Mouse (Mus musculus) embryonic facial prominence, embryonic 14.5 days (tissue): Measurements from ENCODE around the gene Zbtb20. TPM values are rescaled to one million over a fixed set of nuclear protein-coding genes. Genes with fewer than 3 reads are reported as not detected.

Experiments
- ATAC-seq: fragments of 200-750 bp; cut with Nextera tagmentation; 2 replicates; pipeline ENCODE4 v1.8.0; 2017; ENCODE audit warnings: low read depth, moderate number of reproducible peaks, moderate TSS enrichment
- DNase-seq: peaks from one replicate; pipeline ENCODE4 v3.0.0-alpha.2; 2015; ENCODE audit warnings: low spot score
- H3K27ac ChIP-seq: fragments of 300-500 bp; sonication (generic); replicated peaks from 2 replicates; pipeline ENCODE4 v1.5.1; 2014; ENCODE audit warnings: low read depth, mild to moderate bottlenecking, low read length, moderate library complexity
- H3K27me3 ChIP-seq: fragments of 300-500 bp; sonication (generic); replicated peaks from 2 replicates; pipeline ENCODE4 v1.6.1; 2014; ENCODE audit warnings: low read length; ENCODE audit not compliant: control insufficient read depth, insufficient read depth
- H3K36me3 ChIP-seq: fragments of 300-500 bp; sonication (generic); 2 replicates; pipeline ENCODE4 v1.6.1; 2014; ENCODE audit warnings: low read length, mixed read lengths; ENCODE audit not compliant: control insufficient read depth, insufficient read depth
- H3K4me1 ChIP-seq: fragments of 300-500 bp; sonication (generic); 2 replicates; pipeline ENCODE4 v1.6.1; 2014; ENCODE audit warnings: antibody characterized with exemption, low read length; ENCODE audit not compliant: control insufficient read depth, insufficient read depth
- H3K4me2 ChIP-seq: fragments of 300-500 bp; sonication (generic); 2 replicates; pipeline ENCODE4 v1.6.1; 2014; ENCODE audit warnings: low read depth, mild to moderate bottlenecking, low read length, moderate library complexity, mixed read lengths
- H3K4me3 ChIP-seq: fragments of 300-500 bp; sonication (generic); 2 replicates; pipeline ENCODE4 v1.5.1; 2014; ENCODE audit warnings: low read depth, mild to moderate bottlenecking, low read length
- H3K9ac ChIP-seq: fragments of 300-500 bp; sonication (generic); 2 replicates; pipeline ENCODE4 v1.6.1; 2014; ENCODE audit warnings: low read depth, mild to moderate bottlenecking, low read length, moderate library complexity, mixed read lengths
- H3K9me3 ChIP-seq: fragments of 300-500 bp; sonication (generic); 2 replicates; pipeline ENCODE4 v1.6.1; 2016; ENCODE audit warnings: low read length; ENCODE audit not compliant: control insufficient read depth
- WGBS: fragments of 180-500 bp; shearing (Covaris S2); extraction: QIAGEN DNeasy Blood & Tissue Kit; methylation state at CpG from one replicate; pipeline ENCODE4 v1.1.7; 2014; 5-methylcytosine and 5-hydroxymethylcytosine counted together
- polyA plus RNA-seq: library from polyadenylated mRNA; unstranded; fragments of >200 nt; fragmentation: Nextera tagmentation; extraction: Ambion mirVana; gene quantifications from 2 replicates; pipeline ENCODE4 v1.2.1, GENCODE M21; 2014

Zbtb20 gene
- polyA plus RNA-seq, 1 experiment from 2014 or later, result 20.6 TPM

GRCm38 (mm10) chr16:43457814-43458213 is 582.1 kb downstream of the Zbtb20 start:
- 77% methylated on average over 8 of the region's 8 CpGs for WGBS
- Histone ChIP-seq H3K9ac (no peak overlapping the region), H3K4me3 (no peak overlapping the region), H3K9me3 (no peaks in the 10 kb centered on the region), H3K4me1 (peaks cover 1% of the 10 kb centered on the region; the same call in 1 of the 2 replicates), H3K36me3 (no peaks in the 10 kb centered on the region), H3K4me2 (no peak overlapping the region), H3K27me3 (no peaks in the 10 kb centered on the region), H3K27ac (no peak overlapping the region)
- DNase-seq (no peak), ATAC-seq (no peak)

DNA sequence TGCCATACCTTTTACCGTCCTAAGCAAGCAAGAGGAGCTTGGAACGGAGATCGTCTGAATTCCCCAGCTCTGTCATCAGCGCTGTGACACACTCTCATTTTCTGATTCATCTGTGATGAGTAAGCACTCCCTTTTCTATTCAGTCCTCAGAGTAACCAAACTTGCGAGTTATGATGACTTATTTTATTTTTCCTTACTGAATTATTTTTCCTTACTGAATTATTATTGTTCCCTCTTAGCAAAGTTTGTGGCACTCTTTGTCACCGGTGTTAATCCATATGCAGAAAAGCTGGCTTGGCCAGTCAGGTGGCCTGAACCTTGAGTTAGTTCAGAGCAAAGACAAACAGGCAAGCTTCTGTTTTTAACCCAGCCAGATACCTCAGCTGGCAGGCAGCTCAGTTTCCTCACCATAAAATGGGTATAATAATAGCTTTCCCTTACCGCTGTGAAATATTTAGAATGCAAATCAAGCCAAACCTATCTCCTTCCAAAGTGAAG is 583.1 kb downstream of the Zbtb20 start:
- H3K9ac ChIP-seq, result no peak overlapping the region
- WGBS, result 67% methylated on average over 7 of the region's 7 CpGs
- H3K9me3 ChIP-seq, result no peaks in the 10 kb centered on the region
- DNase-seq, result no peak
- H3K36me3 ChIP-seq, result no peaks in the 10 kb centered on the region
- no peak overlapping the region for H3K4me2 ChIP-seq
- H3K4me3 ChIP-seq, result no peak overlapping the region
- ATAC-seq, result no peak
- peaks cover 4% of the 10 kb centered on the region; the same call in 1 of the 2 replicates for H3K4me1 ChIP-seq
- H3K27ac ChIP-seq, result no peak overlapping the region
- no peaks in the 10 kb centered on the region for H3K27me3 ChIP-seq

DNA sequence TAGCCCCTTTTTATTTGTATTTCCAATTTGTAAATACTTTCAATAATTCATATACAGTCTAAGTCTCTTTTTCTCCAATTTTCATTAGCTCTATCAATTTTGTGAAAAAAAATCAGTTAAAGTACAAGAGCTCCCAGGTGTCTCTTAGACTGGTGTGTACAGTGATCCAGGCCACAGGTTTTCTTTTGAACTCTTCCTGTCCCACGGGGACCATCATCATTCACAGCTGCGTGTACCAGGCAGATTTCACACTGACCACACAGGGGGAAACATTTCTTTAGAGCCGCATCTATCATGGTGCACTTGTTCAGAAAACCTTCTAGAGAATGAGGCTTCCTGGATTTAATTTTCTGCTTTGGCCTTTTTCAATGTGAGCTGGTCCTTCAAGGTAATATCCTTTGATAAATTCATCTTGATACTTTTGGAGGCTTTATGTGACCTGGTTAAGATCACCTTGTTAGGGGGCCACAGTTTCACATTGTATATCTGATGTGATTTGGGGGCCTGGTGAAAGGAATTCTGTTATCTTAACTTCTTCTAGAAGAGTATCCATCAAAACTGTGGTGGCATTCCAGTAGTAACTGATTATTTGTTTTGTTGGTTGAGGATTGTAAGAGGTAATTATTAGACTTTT is 586.2 kb downstream of the Zbtb20 start:
- 74% methylated on average over 3 of the region's 3 CpGs for WGBS
- H3K9ac ChIP-seq, result no peak overlapping the region
- H3K4me3 ChIP-seq, result no peak overlapping the region
- no peaks in the 10 kb centered on the region for H3K27me3 ChIP-seq
- ATAC-seq (no peak), DNase-seq (no peak)
- H3K9me3 ChIP-seq, result no peaks in the 10 kb centered on the region
- no peak overlapping the region for H3K4me2 ChIP-seq
- H3K27ac ChIP-seq, result no peak overlapping the region
- H3K36me3 ChIP-seq, result no peaks in the 10 kb centered on the region
- H3K4me1 ChIP-seq, result peaks cover 14% of the 10 kb centered on the region

GRCm38 (mm10) chr16:43462470-43463455 is 587.1 kb downstream of the Zbtb20 start:
- Histone ChIP-seq H3K27ac (no peak overlapping the region; the same call in 1 of the 2 replicates), H3K4me1 (peaks cover 14% of the 10 kb centered on the region), H3K9me3 (no peaks in the 10 kb centered on the region), H3K36me3 (no peaks in the 10 kb centered on the region), H3K4me2 (no peak overlapping the region), H3K9ac (no peak overlapping the region; the same call in 1 of the 2 replicates), H3K4me3 (no peak overlapping the region), H3K27me3 (no peaks in the 10 kb centered on the region)
- WGBS, result 44% methylated on average over 11 of the region's 11 CpGs
- ATAC-seq, result peak; percentile 63; the same call in 1 of the 2 replicates
- DNase-seq, result peak; percentile 65

DNA sequence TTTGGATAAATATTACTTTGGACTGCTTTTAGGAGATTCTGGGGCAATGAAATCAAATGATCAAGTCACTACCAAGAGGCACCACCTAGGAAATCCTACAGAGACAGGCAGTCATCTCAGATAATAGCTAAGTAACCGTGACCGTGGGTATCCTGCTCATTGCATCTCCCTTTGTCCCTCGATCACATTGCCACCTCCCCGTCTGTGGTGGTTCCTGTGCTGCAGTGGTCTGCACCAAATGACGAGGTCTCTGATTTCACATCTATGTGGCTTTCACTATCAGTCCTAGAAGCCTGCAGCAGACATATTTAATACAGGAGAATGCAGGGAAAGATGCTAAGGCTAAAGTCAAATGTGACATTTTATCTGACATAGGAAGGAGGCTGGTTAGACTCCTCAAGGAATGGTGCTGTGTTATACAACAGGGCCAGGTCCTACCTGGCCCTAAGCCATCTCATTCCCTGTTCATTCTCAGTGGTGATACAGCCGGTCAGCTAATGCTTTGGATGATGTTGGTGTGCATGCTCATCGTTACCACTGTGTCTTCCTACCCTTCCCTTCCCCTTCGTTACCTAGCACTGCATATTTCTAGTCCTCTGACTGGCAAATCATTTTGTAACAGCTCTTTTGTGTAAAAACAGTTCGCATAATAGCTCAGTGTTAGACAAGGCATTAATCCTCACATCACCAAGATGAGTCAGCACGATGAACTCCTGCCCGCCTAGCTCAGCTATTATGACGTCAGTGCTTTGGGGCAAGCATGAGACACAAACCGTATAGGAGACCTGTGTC is 588.2 kb downstream of the Zbtb20 start:
- 0 out of 2 replicates have a peak, but pooled peaks have one; percentile 63 for ATAC-seq
- Histone ChIP-seq H3K9me3 (no peaks in the 10 kb centered on the region), H3K9ac (no peak overlapping the region), H3K4me3 (no peak overlapping the region), H3K36me3 (no peaks in the 10 kb centered on the region), H3K4me1 (peaks cover 14% of the 10 kb centered on the region), H3K4me2 (no peak overlapping the region), H3K27ac (no peak overlapping the region), H3K27me3 (no peaks in the 10 kb centered on the region)
- 64% methylated on average over 13 of the region's 13 CpGs for WGBS
- DNase-seq, result peak; percentile 41

- no peak overlapping the region for H3K9ac ChIP-seq
- H3K4me1 ChIP-seq, result peaks cover 14% of the 10 kb centered on the region
- H3K27me3 ChIP-seq, result no peaks in the 10 kb centered on the region
- no peak overlapping the region for H3K4me2 ChIP-seq
- no peak overlapping the region for H3K4me3 ChIP-seq
- WGBS, result 55% methylated on average over 10 of the region's 10 CpGs
- no peak overlapping the region for H3K27ac ChIP-seq
- peak; percentile 24 for DNase-seq
- no peaks in the 10 kb centered on the region for H3K36me3 ChIP-seq
- ATAC-seq, result no peak
- H3K9me3 ChIP-seq, result no peaks in the 10 kb centered on the region
Measured at GRCm38 (mm10) chr16:43464476-43465080, 588.9 kb downstream of the Zbtb20 start.

DNA sequence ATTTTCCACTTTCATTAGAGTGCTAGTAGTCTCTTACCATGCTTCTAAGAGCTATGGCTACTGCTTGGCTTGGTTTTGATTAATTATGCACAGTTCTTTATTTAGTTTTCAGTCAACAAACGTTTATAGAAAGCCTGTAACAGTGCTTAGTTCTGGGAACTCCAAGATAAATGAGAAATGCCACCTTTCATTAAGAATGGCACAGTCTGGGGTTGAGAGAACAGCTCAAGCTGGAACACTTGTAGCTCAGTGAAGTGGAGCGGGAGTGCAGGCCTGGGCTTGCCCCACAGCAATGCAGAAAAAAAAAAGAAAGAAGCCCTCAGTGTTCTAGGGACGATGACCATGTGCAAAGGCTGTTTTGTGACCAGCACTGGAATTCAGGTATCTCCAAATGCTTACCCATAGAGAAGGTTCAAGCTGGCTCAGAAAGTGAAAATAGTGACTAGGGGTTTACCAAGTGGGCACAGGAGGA is 589.7 kb downstream of the Zbtb20 start:
- no peaks in the 10 kb centered on the region for H3K36me3 ChIP-seq
- no peak overlapping the region for H3K4me3 ChIP-seq
- no peaks in the 10 kb centered on the region for H3K27me3 ChIP-seq
- DNase-seq (no peak), ATAC-seq (no peak)
- H3K4me1 ChIP-seq, result peaks cover 14% of the 10 kb centered on the region
- no peaks in the 10 kb centered on the region for H3K9me3 ChIP-seq
- H3K4me2 ChIP-seq, result no peak overlapping the region
- no peak overlapping the region for H3K9ac ChIP-seq
- WGBS, result 66% methylated on average over 3 of the region's 3 CpGs
- no peak overlapping the region for H3K27ac ChIP-seq
